ENCODE assay signal across 9 mouse cellular contexts in the genomic region with DNA sequence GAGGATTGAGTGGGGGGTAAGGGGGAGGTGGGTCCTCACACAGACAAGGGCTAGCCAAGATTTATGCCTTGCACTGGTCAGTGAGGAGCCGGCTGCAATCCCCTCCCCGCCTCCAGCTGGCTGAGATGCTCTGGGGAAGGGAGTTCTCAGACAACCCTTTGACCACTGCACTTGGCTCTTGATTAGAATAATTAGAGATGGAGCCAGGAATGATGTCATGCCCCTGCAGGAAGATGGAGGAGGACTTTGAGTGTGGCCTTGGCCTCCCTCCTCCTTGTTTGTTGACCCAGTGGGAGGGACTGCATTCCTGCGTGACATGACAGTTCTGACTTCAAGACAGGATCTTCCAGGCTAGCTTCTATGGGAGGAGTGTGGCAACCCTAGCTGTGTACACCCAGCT. TPM values are rescaled to one million over a fixed set of nuclear protein-coding genes. Genes with fewer than 3 reads are reported as not detected.
A peak's percentile ranks its signal among the peaks of the same experiment; 100 is the strongest.
DNase-seq lines count a peak whose midpoint lies in the region; TF ChIP-seq lines count a peak whose summit lies in the region.
"Had no signal": no experiment of that assay in that cellular context is flagged by ENCODE, and none has a peak within 500 bp of the region (broad histone marks: within the 10 kb centered on the region; RNA-seq: fewer than 3 reads in every experiment).

No protein-coding gene starts in this region.

- H3K36me3 ChIP-seq in thymus, adult 2 months (ENCODE audit: control insufficient read depth, insufficient read depth, low read length): no peaks in the 10 kb centered on the region

- H3K4me3 ChIP-seq in thymus, adult 2 months (ENCODE audit: control insufficient read depth, insufficient read depth, low read length): no peak overlapping the region

- DNase-seq in adrenal gland, adult (ENCODE audit: inconsistent age in 2 of 2, low spot score in 1 of 2): peak; percentile 83 to 91
- no peak for DNase-seq in adrenal gland, postnatal 25 days
- DNase-seq in urinary bladder, postnatal 14 days (ENCODE audit: low spot score): peak; percentile 70
- no peak for DNase-seq in urinary bladder, postnatal 10 days (ENCODE audit: low spot score)
- peak; percentile 85 for DNase-seq in kidney, adult 11 months
- DNase-seq in skeletal muscle tissue, adult 2 months (ENCODE audit: low read depth, low spot score): peak; percentile 87
- no peak for DNase-seq in thymus, adult 2 months
- no peak for DNase-seq in thymus, postnatal 0 days (ENCODE audit: low spot score)

- no peaks in the 10 kb centered on the region for H3K27me3 ChIP-seq in thymus, adult 2 months (ENCODE audit: control insufficient read depth, insufficient read depth, low read length)

- H3K27ac ChIP-seq in thymus, adult 2 months (ENCODE audit: control insufficient read depth, insufficient read depth, low read length): no peak overlapping the region

- TF ChIP-seq CTCF in thymus, adult 2 months (IDR thresholded peaks at IDR 0.05; ENCODE audit: borderline replicate concordance, control insufficient read depth, extremely low read depth, insufficient read depth, low read length, poor library complexity): no peak

- peaks cover 6% of the 10 kb centered on the region for H3K4me1 ChIP-seq in thymus, adult 2 months (replicated peaks; ENCODE audit: control insufficient read depth, insufficient read depth, low read length)

- no peak for TF ChIP-seq POLR2A in thymus, adult 2 months (IDR thresholded peaks at IDR 0.05; ENCODE audit: control insufficient read depth, extremely low read depth, insufficient read depth, low read length, poor library complexity)

- WGBS in thymus, adult 2 months: 93% methylated on average over 3 of the region's 3 CpGs

RNA-seq across cellular contexts. Expression of a gene that starts 59.7 kb away (rescaled TPM):
- not detected in 2 replicates for total RNA-seq in adrenal gland, postnatal 25 days (2021)
- polyA plus RNA-seq in thymus, adult 2 months (2012; rRNA removed): 0.08 TPM in 1 of 2 replicates, not detected in the other
- polyA plus RNA-seq in thymus, postnatal 0 days (2015; fragmentation: Nextera tagmentation; extraction: Ambion mirVana): 0.09 TPM in 1 of 2 replicates, not detected in the other
- polyA plus RNA-seq: large intestine, adult 2 months had no signal

Comparison
In these comparisons a context has a peak if more than half of its experiments do, and no peak if none do; other contexts are left out.
1. DNase-seq: peak in adrenal gland, adult (2 of 2), urinary bladder, postnatal 14 days (single experiment), kidney, adult 11 months (single experiment) and skeletal muscle tissue, adult 2 months (single experiment); none in adrenal gland, postnatal 25 days (single experiment), urinary bladder, postnatal 10 days (single experiment), thymus, adult 2 months (single experiment) and thymus, postnatal 0 days (single experiment).